Mouse (Mus musculus): ENCODE data around the gene Oip5. TPM values are rescaled to one million over a fixed set of nuclear protein-coding genes. Genes with fewer than 3 reads are reported as not detected.

Oip5 gene
- polyA plus RNA-seq, 2 experiments from 2014 or later, result 2.6 to 4.6 TPM

DNA sequence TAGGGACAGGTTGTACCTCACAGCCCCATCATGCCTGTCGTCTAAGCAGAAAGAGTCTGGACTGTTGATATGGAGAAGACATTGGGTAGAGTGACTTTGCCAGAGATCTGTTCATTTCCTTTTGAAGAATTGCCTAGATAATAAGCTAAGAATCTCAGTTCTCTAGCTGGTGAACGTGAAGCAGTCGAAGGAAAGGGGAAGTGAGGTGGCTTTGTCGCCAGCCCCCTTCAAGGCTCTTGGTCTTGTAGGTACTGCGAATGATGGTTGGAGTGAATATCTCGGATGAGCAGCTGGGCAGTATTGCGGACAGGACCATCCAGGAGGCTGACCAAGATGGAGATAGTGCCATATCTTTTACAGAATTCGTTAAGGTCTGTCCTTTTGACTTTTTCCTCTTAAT, 34.0 kb downstream of the Oip5 start:
- no peak for ATAC-seq

DNA sequence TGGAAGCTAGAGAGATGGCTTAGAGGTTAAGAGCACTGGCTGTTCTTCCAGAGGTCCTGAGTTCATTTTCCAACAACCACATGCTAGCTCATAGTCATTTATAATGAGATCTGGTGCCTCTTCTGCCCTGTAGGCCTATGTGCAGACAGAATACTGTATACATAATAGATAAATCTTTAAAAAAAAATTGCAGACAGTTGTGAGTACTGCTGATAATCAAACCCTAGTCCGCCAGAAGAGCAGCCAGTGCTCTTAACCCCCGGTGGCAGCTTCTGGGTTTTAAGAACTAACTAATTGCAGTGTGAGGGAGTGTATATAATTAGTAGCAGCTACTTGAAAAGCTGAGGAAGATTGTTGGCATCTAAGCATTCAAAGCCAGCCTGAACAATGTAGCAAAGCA, 34.8 kb downstream of the Oip5 start:
- ATAC-seq, result no peak

DNA sequence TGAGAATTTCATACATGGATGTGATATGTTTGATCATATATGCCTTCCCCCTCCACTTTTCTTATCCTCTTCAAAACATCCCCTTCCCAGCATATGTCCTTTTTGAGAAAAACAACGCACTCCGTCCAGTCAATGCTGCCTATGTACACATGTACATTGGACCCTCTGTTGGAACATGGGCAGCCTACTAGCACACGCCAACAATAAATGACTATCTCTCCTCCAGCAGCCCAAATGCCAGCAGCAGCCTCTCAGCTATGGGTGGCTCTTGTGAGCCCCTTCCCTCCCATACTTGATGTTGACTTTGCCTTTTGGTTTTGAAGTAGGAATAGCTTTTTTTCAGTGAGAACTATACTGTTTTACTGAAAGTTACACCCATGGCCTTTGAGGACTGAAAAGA, 36.7 kb downstream of the Oip5 start:
- no peak for ATAC-seq

DNA sequence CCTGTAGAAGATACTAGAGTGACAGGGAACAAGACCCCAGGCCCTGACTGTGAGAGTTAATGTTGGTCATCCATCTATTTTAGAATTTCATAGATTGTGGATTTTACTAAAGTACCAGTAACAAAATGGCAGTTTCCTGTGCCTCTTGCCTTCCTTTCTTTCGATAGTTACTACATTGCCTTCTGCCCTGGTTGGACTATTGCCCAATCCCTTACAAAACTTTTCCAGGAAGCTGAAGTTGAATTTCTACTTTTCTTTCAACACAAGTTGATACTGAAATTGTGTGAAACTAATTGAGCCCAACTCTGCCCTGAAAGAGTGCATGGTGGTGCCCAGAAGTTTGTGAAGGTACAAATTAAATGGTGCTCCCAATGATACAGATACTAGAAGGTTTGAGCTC, 45.8 kb downstream of the Oip5 start:
- no peak for ATAC-seq

DNA sequence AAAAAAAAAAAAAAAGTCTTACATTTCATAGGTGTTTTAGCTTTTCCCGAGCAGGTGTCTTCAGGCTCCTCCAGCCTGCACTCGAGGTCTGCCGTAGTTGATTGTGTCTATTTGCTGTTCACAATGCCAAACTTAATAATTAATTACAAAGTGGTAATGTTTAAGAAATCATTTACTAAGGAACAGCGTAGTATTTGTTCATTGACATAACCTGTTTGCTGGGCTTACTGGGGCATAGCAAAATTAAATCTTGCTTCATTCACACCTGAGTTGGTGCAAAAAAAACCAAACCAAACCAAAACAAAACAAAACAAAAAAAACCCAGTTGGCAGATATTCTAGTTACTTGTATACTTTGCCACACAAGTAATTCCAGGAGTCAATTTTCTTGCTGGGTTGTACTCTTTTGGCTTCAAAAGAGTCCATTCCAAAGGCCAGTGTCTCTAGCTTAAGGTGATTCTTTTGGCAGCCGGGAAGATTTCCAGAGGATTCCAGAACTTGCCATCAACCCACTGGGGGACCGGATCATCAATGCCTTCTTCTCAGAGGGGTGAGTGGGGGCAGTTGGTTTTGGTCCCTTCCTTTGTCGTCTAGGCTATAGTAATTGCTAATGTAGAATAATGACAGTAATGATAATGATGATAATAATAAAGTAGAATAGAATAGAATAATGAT, 52.0 kb downstream of the Oip5 start:
- no peak for ATAC-seq

DNA sequence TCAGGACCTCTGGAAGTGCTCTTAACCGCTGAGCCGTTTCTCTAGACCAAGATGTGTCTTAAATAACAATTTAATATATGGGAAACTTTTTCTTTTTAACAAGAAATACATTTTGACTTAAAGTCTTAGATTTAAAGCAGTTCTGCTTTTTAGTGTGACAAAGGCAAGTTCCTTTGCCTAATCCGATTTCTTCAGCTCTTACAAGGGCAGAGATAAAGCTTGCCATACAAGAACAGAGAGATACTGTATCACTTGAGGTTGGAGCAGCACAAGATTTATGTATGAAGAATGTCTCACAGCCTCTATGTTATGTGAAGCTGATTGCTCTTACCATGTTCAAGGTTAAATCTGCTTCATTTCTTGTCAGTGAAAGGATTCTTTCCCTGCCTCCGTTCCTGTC, 53.0 kb downstream of the Oip5 start:
- no peak for ATAC-seq

DNA sequence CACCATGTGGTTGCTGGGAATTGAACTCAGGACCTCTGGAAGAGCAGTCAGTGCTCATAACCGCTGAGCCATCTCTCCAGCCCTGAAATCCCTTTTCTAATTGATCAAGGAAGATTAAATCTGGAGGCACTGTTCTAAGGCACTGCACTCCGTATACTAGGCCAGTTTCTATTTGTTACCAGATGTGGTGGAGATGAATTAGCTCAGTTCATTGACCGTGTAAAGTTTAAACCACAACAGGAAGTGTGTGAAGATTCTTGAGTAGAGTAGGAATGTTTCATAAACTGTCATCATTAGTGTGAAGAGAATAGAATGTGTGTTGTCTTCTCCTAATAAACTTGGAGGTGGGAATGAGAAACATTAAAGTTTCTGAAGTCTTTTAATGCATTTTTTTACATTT, 56.5 kb downstream of the Oip5 start:
- peak; percentile 51 for ATAC-seq

Other genes with a start within 250 kb of the Oip5 start
- 1 to 10 TPM; 8.0 to 9.3 TPM for gene Ino80, start 140.8 kb downstream of the Oip5 start, polyA plus RNA-seq (2017; shearing (Covaris generic))
- gene Exd1, start 70.8 kb downstream of the Oip5 start, polyA plus RNA-seq (2017; shearing (Covaris generic)), result under 1 TPM in 1 of 2 experiments, not detected in 1; 0.16 TPM
- gene Chp1, start 70.8 kb downstream of the Oip5 start, polyA plus RNA-seq (2017; shearing (Covaris generic)), result 10 to 100 TPM; 75.5 to 85.2 TPM
- 10 to 100 TPM in 1 of 2 experiments, 1 to 10 TPM in 1; 7.6 to 15.0 TPM for gene Nusap1, start 171 bp downstream of the Oip5 start, polyA plus RNA-seq (2017; shearing (Covaris generic))
- gene Ndufaf1, start 44.4 kb upstream of the Oip5 start, polyA plus RNA-seq (2017; shearing (Covaris generic)), result 10 to 100 TPM; 29.4 to 37.0 TPM
- 10 to 100 TPM; 26.8 to 45.0 TPM for gene Rtf1, start 56.6 kb upstream of the Oip5 start, polyA plus RNA-seq (2017; shearing (Covaris generic))
- gene Itpka, start 123.9 kb upstream of the Oip5 start, polyA plus RNA-seq (2017; shearing (Covaris generic)), result under 1 TPM in 1 of 2 experiments, not detected in 1; 0.30 TPM
- gene Ltk, start 142.0 kb upstream of the Oip5 start, polyA plus RNA-seq (2017; shearing (Covaris generic)), result not detected
- 10 to 100 TPM; 15.7 to 34.0 TPM for gene Rpap1, start 169.1 kb upstream of the Oip5 start, polyA plus RNA-seq (2017; shearing (Covaris generic))
- 1 to 10 TPM; 1.1 to 1.3 TPM for gene Tyro3, start 179.3 kb upstream of the Oip5 start, polyA plus RNA-seq (2017; shearing (Covaris generic))

Measured in CD4-positive, CD25-positive, alpha-beta regulatory T cell, adult 4 months (primary cell).